Comparison of ENCODE assay signal across 8 mouse cellular contexts in genomic region chr13:68581086-68581740, GRCm38 (mm10). TPM values are rescaled to one million over a fixed set of nuclear protein-coding genes. Genes with fewer than 3 reads are reported as not detected.
DNase-seq lines count a peak whose midpoint lies in the region; ATAC-seq and TF ChIP-seq lines count a peak whose summit lies in the region.

No protein-coding gene starts in this region.

- peak overlapping the region; percentile 72; the same call in 1 of the 2 replicates for H3K9ac ChIP-seq in liver, adult 2 months (ENCODE audit: low read depth, low read length)
- peak overlapping the region; percentile 82 for H3K9ac ChIP-seq in hindbrain, embryonic 13.5 days
- peak overlapping the region; percentile 59 for H3K9ac ChIP-seq in midbrain, embryonic 14.5 days (replicated peaks; ENCODE audit: low read length)

- ATAC-seq in hindbrain, embryonic 13.5 days (ENCODE audit: low FRiP score), result no peak
- ATAC-seq in midbrain, embryonic 14.5 days (ENCODE audit: low FRiP score, low TSS enrichment), result no peak

- H3K79me2 ChIP-seq in liver, adult 2 months (ENCODE audit: control insufficient read depth, insufficient read depth, low read length), result peaks cover 3% of the 10 kb centered on the region; the same call in 1 of the 2 replicates

- peak overlapping the region; percentile 13 for H3K27ac ChIP-seq in liver, adult 2 months (replicated peaks; ENCODE audit: insufficient read depth, low read depth, low read length)
- H3K27ac ChIP-seq in hindbrain, embryonic 13.5 days, result peak overlapping the region; percentile 83
- H3K27ac ChIP-seq in midbrain, embryonic 14.5 days (replicated peaks; ENCODE audit: low read depth, low read length), result peak overlapping the region; percentile 55; the same call in 1 of the 2 replicates

- H3K9me3 ChIP-seq in hindbrain, embryonic 13.5 days, result no peaks in the 10 kb centered on the region
- no peaks in the 10 kb centered on the region for H3K9me3 ChIP-seq in midbrain, embryonic 14.5 days (ENCODE audit: control insufficient read depth, low read length)

- H3K36me3 ChIP-seq in liver, adult 2 months (ENCODE audit: control insufficient read depth, insufficient read depth, low read length), result peaks cover 9% of the 10 kb centered on the region
- peaks cover 51% of the 10 kb centered on the region for H3K36me3 ChIP-seq in hindbrain, embryonic 13.5 days
- peaks cover 48% of the 10 kb centered on the region for H3K36me3 ChIP-seq in midbrain, embryonic 14.5 days (ENCODE audit: control insufficient read depth, insufficient read depth, low read length)

- H3K27me3 ChIP-seq in liver, adult 2 months (ENCODE audit: control insufficient read depth, insufficient read depth, low read length), result no peaks in the 10 kb centered on the region
- H3K27me3 ChIP-seq in hindbrain, embryonic 13.5 days, result no peaks in the 10 kb centered on the region
- no peaks in the 10 kb centered on the region for H3K27me3 ChIP-seq in midbrain, embryonic 14.5 days (ENCODE audit: control insufficient read depth, insufficient read depth, low read length)

- 24% methylated on average over 14 of the region's 14 CpGs for WGBS in liver, adult 2 months
- 29% methylated on average over 14 of the region's 14 CpGs for WGBS in hindbrain, embryonic 13.5 days
- 29% methylated on average over 14 of the region's 14 CpGs for WGBS in midbrain, embryonic 14.5 days

- H3K4me1 ChIP-seq in liver, adult 2 months (ENCODE audit: control insufficient read depth, insufficient read depth, low read length), result peaks cover 3% of the 10 kb centered on the region
- peaks cover 34% of the 10 kb centered on the region for H3K4me1 ChIP-seq in hindbrain, embryonic 13.5 days (replicated peaks)
- H3K4me1 ChIP-seq in midbrain, embryonic 14.5 days (ENCODE audit: control insufficient read depth, insufficient read depth, low read length), result peaks cover 7% of the 10 kb centered on the region

- DNase-seq in liver, adult 2 months (ENCODE audit: extremely low read depth, low read depth, low spot score), result peak; percentile 15
- no peak for DNase-seq in liver
- peak; percentile 38 for DNase-seq in ZHBTc4 (ENCODE audit: low read depth, low spot score)
- no peak for DNase-seq in midbrain, embryonic 14.5 days
- no peak for DNase-seq in right cerebral cortex, postnatal 10 days (ENCODE audit: low spot score in 2 of 2)
- DNase-seq in adrenal gland, adult (ENCODE audit: inconsistent age in 2 of 2, low spot score in 1 of 2), result no peak
- DNase-seq in cerebellum, adult 11-12 months, result no peak

- peak overlapping the region; percentile 97 for H3K4me2 ChIP-seq in hindbrain, embryonic 13.5 days
- H3K4me2 ChIP-seq in midbrain, embryonic 14.5 days (ENCODE audit: low read length), result peak overlapping the region; percentile 91

- no peak for TF ChIP-seq CTCF in liver, adult 2 months (IDR thresholded peaks at IDR 0.05; ENCODE audit: low read depth, low read length)

- peak overlapping the region; percentile 82 for H3K4me3 ChIP-seq in liver, adult 2 months (ENCODE audit: insufficient read depth, low read depth, low read length)
- H3K4me3 ChIP-seq in hindbrain, embryonic 13.5 days, result peak overlapping the region; percentile 79
- H3K4me3 ChIP-seq in midbrain, embryonic 14.5 days (replicated peaks; ENCODE audit: low read depth, low read length), result peak overlapping the region; percentile 83

- TF ChIP-seq POLR2A in liver, adult 2 months (IDR thresholded peaks at IDR 0.05; ENCODE audit: extremely low read depth, insufficient read depth, low read length), result no peak

RNA-seq across cellular contexts. Expression of gene Mtrr, which starts 0.7 kb away (rescaled TPM):
- total RNA-seq in liver, adult 2 months (2014; rRNA removed), result 6.8 and 7.0 TPM in 2 replicates
- 4.8 and 5.1 TPM in 2 replicates for polyA plus RNA-seq in liver, adult 2 months (2012; rRNA removed)
- 12.8 and 12.9 TPM in 2 replicates for polyA plus RNA-seq in hindbrain, embryonic 13.5 days (2015; fragmentation: Nextera tagmentation; extraction: Ambion mirVana)
- polyA plus RNA-seq in midbrain, embryonic 14.5 days (2014; fragmentation: Nextera tagmentation; extraction: Ambion mirVana), result 10.2 and 13.5 TPM in 2 replicates

RNA-seq across cellular contexts. Expression of gene Fastkd3, which starts 0.8 kb away (rescaled TPM):
- 3.2 and 3.9 TPM in 2 replicates for total RNA-seq in liver, adult 2 months (2014; rRNA removed)
- 7.1 and 7.4 TPM in 2 replicates for polyA plus RNA-seq in liver, adult 2 months (2012; rRNA removed)
- 22.7 and 25.9 TPM in 2 replicates for polyA plus RNA-seq in hindbrain, embryonic 13.5 days (2015; fragmentation: Nextera tagmentation; extraction: Ambion mirVana)
- polyA plus RNA-seq in midbrain, embryonic 14.5 days (2014; fragmentation: Nextera tagmentation; extraction: Ambion mirVana), result 25.0 and 27.3 TPM in 2 replicates

RNA-seq across cellular contexts. Expression of gene 1700001L19Rik, which starts 16.0 kb away (rescaled TPM):
- total RNA-seq in liver, adult 2 months (2014; rRNA removed), result not detected in 2 replicates
- not detected in 2 replicates for polyA plus RNA-seq in liver, adult 2 months (2012; rRNA removed)
- 3.4 and 3.5 TPM in 2 replicates for polyA plus RNA-seq in hindbrain, embryonic 13.5 days (2015; fragmentation: Nextera tagmentation; extraction: Ambion mirVana)
- 4.6 and 9.5 TPM in 2 replicates for polyA plus RNA-seq in midbrain, embryonic 14.5 days (2014; fragmentation: Nextera tagmentation; extraction: Ambion mirVana)

Comparison
In these comparisons a context has a peak if more than half of its experiments do, and no peak if none do; other contexts are left out.
1. DNase-seq: peak in liver, adult 2 months (single experiment) and ZHBTc4 (single experiment); none in liver (single experiment), midbrain, embryonic 14.5 days (single experiment), right cerebral cortex, postnatal 10 days (0 of 2), adrenal gland, adult (0 of 2) and cerebellum, adult 11-12 months (single experiment).
2. H3K27ac ChIP-seq: peak in every context shown above with its lines; median percentile 83 in hindbrain, embryonic 13.5 days; 55 in midbrain, embryonic 14.5 days; 13 in liver, adult 2 months.
3. Peak in every context shown above with its lines, with median percentiles within 50 percentile points of each other: H3K4me3 ChIP-seq and H3K9ac ChIP-seq.